Mouse (Mus musculus): ENCODE data around the gene Fbrs. TPM values are rescaled to one million over a fixed set of nuclear protein-coding genes. Genes with fewer than 3 reads are reported as not detected.
"Not testable (repeated sequence)": the region's sequence is repeated elsewhere in the genome, so short reads cannot be mapped to it uniquely, and the experiment has no call there.

The Fbrs gene
- polyA plus RNA-seq, 1 experiment from 2014 or later: 5.6 TPM

DNA sequence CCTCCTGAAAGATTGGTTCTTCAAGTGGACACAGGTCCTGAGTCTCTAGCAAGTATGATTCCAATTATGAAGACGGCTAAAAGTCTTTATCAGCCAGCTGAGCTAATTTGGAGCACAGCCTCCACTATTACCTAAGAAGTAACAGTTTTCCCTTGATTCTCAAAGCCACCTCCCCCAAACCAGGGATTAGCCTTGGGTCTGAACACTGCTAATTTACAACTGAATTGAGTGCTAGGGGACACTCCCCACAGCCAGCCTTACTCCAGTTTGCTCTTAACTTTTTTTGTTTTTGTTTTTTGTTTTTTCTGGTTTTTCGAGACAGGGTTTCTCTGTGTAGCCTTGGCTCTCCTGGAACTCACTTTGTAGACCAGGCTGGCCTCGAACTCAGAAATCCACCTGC is 13.8 kb upstream of the Fbrs start:
- Histone ChIP-seq H3K27me3 (no peaks in the 10 kb centered on the region), H3K4me1 (replicated peaks) (peaks cover 28% of the 10 kb centered on the region), H3K9ac (no peak overlapping the region), H3K9me3 (replicated peaks) (no peaks in the 10 kb centered on the region), H3K4me3 (replicated peaks) (no peak overlapping the region), H3K36me3 (replicated peaks) (peaks cover 65% of the 10 kb centered on the region), H3K4me2 (no peak overlapping the region), H3K27ac (replicated peaks) (peak overlapping the region; percentile 29; the same call in 1 of the 2 replicates)
- 71% methylated on average over 3 of the region's 3 CpGs for WGBS (ENCODE audit: insufficient replicate concordance)
- ATAC-seq (ENCODE audit: insufficient read depth): no peak

DNA sequence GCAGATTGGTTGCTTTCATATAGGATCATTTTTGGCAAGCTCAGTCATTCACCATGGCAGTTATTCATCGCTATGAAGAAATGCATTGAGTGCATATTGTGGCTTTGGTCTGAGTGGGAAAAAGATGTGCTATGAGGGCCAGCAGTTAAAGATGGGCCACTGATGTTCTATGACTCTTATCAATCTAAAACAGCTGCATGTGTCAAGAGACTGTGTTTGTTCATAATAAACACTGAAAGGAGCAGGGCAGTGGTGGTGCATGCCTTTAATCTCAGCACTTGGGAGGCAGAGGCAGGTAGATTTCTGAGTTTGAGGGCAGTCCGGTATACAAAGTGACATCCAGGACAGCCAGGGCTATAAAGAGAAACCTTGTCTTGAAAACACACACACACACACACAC is 13.3 kb upstream of the Fbrs start:
- Histone ChIP-seq H3K36me3 (replicated peaks) (peaks cover 60% of the 10 kb centered on the region), H3K27ac (replicated peaks) (peak overlapping the region; percentile 38), H3K4me1 (replicated peaks) (peaks cover 30% of the 10 kb centered on the region)
- not testable (repeated sequence) for H3K4me2 ChIP-seq; H3K4me3 ChIP-seq (replicated peaks); H3K27me3 ChIP-seq; H3K9me3 ChIP-seq (replicated peaks); H3K9ac ChIP-seq
- 82% methylated on average over 2 of the region's 2 CpGs for WGBS (ENCODE audit: insufficient replicate concordance)
- ATAC-seq (ENCODE audit: insufficient read depth): peak; percentile 59; the same call in 1 of the 2 replicates

DNA sequence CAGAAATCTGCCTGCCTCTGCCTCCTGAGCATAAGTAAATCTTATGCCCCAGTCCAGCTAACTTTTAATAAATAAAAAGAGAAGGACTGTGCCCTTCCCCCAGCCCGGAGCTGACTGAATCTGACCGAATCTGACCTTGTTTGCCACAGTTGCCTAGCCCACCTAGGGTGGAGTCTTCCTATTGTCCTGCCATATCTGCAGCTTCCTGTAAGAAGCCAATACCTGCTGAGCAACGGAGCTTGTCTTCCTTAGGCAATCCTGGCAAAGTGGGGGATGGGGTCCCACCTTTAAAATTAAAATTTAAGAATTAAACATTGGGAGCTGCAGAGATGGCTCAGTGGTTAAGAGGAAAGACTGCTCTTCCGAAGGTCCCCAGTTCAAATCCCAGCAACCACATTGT is 12.4 kb upstream of the Fbrs start:
- Histone ChIP-seq H3K27me3 (no peaks in the 10 kb centered on the region), H3K4me2 (no peak overlapping the region), H3K27ac (replicated peaks) (no peak overlapping the region), H3K9me3 (replicated peaks) (no peaks in the 10 kb centered on the region), H3K4me3 (replicated peaks) (no peak overlapping the region), H3K4me1 (replicated peaks) (peaks cover 26% of the 10 kb centered on the region), H3K9ac (no peak overlapping the region), H3K36me3 (replicated peaks) (peaks cover 51% of the 10 kb centered on the region)
- ATAC-seq (ENCODE audit: insufficient read depth): no peak
- WGBS (ENCODE audit: insufficient replicate concordance): 91% methylated on average over 4 of the region's 4 CpGs

DNA sequence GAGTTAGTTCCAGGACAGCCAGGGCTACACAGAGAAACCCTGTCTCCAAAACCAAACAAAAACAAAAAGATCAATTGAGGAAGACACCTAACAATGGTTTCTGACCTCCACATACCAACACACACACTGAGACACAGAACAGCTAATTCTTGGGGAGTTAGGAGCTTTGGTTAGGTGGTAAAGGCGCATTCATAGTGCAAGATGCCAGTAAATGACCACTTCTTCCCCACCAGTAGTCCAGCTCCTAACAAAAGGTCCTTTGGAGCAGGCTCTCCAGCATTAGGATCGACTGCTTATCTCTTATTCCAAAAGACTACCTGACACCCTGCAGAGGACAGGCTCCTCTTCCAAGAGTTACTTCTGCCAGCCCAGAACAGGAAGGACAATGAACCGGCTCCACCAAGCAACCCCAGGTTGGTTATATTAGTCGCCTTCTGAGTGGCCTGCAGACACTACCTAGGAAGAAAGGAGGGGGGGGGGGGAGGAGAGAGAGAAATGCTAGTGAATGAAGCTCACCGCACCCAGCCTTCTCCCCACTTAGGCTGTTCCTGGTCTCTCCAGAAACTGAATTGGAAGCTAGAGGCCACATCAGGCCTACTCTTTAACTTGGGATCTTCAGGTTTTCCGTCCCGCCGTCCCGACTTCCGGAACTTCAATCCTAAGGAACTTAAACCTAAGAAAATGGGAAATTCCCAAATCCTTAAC is 8.8 kb upstream of the Fbrs start:
- Histone ChIP-seq H3K4me1 (replicated peaks) (peaks cover 42% of the 10 kb centered on the region), H3K9me3 (replicated peaks) (no peaks in the 10 kb centered on the region), H3K4me3 (replicated peaks) (peak overlapping the region; percentile 83), H3K27me3 (no peaks in the 10 kb centered on the region), H3K27ac (replicated peaks) (peak overlapping the region; percentile 96), H3K36me3 (replicated peaks) (peaks cover 57% of the 10 kb centered on the region), H3K4me2 (peak overlapping the region; percentile 94), H3K9ac (peak overlapping the region; percentile 94)
- ATAC-seq (ENCODE audit: insufficient read depth): peak; percentile 20; the same call in 1 of the 2 replicates
- WGBS (ENCODE audit: insufficient replicate concordance): 7% methylated on average over 10 of the region's 10 CpGs

DNA sequence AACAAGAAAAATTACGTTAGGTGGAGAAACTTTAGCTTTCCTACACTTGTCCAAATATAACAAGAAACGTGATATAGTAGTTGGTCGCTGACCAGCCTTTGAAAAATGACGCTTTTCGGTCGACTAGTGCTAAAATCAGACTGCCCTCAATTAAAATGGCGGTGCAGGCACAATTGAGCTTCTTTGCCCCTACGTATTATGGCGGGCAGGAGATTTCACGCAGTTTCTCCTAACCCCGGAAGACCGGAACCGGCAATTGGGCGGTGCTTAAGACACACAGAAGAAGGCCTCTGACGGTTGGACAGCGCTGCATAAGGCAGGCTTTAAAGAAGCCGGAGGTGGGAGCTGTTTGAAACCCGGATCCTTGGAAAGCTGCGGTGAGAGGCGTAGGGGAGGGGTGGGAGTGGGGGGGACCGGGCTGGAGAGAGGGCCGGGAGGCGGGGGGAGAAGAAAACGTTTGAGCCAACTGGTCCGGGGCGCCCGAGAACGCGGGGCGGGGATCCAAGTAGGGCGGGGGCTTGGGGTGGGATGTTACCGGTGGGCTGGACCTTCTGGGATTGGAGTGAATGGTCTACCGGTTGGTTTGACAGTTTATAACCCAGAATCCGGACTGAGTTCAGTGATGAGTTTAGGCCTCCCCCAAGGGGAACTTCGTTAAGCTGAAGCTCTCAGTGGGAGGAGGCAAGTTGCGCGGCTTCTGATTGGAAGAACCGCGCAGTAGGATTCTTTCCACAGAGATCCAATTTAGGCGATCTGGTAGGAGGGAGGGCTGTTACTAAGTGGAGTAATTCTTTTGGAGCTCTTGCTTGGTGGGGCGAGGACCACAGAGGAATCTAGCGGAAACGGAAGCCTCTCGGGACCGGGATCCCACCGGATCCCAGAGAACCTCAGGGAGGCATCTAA is 8.0 kb upstream of the Fbrs start:
- ATAC-seq (ENCODE audit: insufficient read depth): peak; percentile 92
- no peaks in the 10 kb centered on the region for H3K9me3 ChIP-seq (replicated peaks)
- H3K27me3 ChIP-seq: no peaks in the 10 kb centered on the region
- H3K36me3 ChIP-seq (replicated peaks): peaks cover 58% of the 10 kb centered on the region
- H3K9ac ChIP-seq: peak overlapping the region; percentile 94
- peaks cover 39% of the 10 kb centered on the region for H3K4me1 ChIP-seq (replicated peaks)
- peak overlapping the region; percentile 83 for H3K4me3 ChIP-seq (replicated peaks)
- WGBS (ENCODE audit: insufficient replicate concordance): under 1% methylated on average over 45 of the region's 46 CpGs
- peak overlapping the region; percentile 94 for H3K4me2 ChIP-seq
- peak overlapping the region; percentile 96 for H3K27ac ChIP-seq (replicated peaks)

DNA sequence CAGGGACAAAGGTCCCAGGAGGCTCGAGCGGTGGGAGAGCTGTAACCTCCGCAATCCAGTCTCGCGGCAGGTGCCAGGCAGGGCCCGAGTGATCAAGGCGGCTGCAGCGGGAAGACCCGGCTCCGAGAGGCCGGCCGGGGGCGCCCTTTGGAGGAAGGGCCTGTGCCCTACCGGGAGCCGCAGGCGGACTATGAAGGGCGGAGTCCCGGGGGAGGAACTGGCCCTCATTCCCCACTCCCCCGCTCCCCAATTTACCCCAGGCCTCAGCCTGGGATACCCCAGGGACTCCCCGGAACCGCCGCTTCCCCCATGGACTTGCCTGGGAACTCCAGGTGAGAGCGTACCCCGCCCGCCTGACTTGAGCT is 7.4 kb upstream of the Fbrs start:
- Histone ChIP-seq H3K27me3 (no peaks in the 10 kb centered on the region), H3K9me3 (replicated peaks) (no peaks in the 10 kb centered on the region), H3K4me3 (replicated peaks) (peak overlapping the region; percentile 83), H3K9ac (peak overlapping the region; percentile 94), H3K36me3 (replicated peaks) (peaks cover 59% of the 10 kb centered on the region), H3K4me2 (peak overlapping the region; percentile 94), H3K4me1 (replicated peaks) (peaks cover 45% of the 10 kb centered on the region), H3K27ac (replicated peaks) (peak overlapping the region; percentile 96)
- peak; percentile 32 for ATAC-seq (ENCODE audit: insufficient read depth)
- 0% methylated on average over 25 of the region's 25 CpGs for WGBS (ENCODE audit: insufficient replicate concordance)

DNA sequence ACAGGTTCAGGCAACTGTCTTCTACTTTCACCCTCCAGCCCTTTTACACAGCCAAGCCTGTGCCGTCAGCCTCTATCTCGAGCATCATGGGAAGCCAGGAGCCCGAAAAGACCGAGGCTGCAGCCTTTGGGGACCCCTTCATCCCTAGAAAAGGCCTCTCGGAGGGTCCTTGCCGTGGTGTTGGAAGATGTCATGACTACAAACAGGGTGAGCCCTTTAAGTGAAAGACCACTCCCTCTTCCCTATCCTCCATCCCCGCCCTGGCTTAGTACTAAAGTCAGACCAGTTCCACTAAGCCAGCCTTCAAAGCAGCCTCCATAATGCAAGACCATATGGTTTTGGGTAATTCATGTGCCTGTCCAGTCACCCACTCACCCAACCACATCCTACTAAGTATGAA is 6.9 kb upstream of the Fbrs start:
- whole genome bisulfite sequencing (ENCODE audit: insufficient replicate concordance): 7% methylated on average over 7 of the region's 7 CpGs
- H3K27me3 ChIP-seq: no peaks in the 10 kb centered on the region
- H3K4me2 ChIP-seq: peak overlapping the region; percentile 94
- peak overlapping the region; percentile 94 for H3K9ac ChIP-seq
- no peak for ATAC-seq (ENCODE audit: insufficient read depth)
- H3K36me3 ChIP-seq (replicated peaks): peaks cover 60% of the 10 kb centered on the region
- H3K4me3 ChIP-seq (replicated peaks): peak overlapping the region; percentile 83
- peaks cover 49% of the 10 kb centered on the region for H3K4me1 ChIP-seq (replicated peaks)
- H3K9me3 ChIP-seq (replicated peaks): no peaks in the 10 kb centered on the region
- H3K27ac ChIP-seq (replicated peaks): peak overlapping the region; percentile 96

DNA sequence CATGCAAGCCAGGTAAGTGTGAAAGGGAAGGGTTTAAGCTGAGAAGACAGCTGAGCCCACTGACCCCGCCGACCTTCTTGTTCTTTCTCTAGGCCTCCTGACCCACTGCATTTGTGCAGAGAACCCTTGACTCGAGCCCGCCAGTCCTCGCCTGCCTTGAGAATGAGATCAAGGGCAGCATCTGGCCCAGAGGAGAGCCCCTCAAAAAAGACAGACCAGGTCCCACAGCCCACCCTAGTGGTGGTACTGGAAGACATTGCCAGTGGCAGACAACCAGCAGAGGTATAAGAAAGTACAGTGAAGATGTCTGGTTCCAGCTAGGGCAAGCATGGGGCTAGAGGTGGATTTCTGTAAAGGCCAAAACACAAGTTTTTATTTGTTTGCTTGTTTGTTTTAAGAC is 5.3 kb upstream of the Fbrs start:
- Histone ChIP-seq H3K4me1 (replicated peaks) (peaks cover 56% of the 10 kb centered on the region), H3K9ac (no peak overlapping the region), H3K4me3 (replicated peaks) (no peak overlapping the region), H3K4me2 (no peak overlapping the region), H3K27me3 (no peaks in the 10 kb centered on the region), H3K9me3 (replicated peaks) (no peaks in the 10 kb centered on the region), H3K27ac (replicated peaks) (no peak overlapping the region), H3K36me3 (replicated peaks) (peaks cover 44% of the 10 kb centered on the region)
- no peak for ATAC-seq (ENCODE audit: insufficient read depth)
- WGBS (ENCODE audit: insufficient replicate concordance): 82% methylated on average over 5 of the region's 5 CpGs

DNA sequence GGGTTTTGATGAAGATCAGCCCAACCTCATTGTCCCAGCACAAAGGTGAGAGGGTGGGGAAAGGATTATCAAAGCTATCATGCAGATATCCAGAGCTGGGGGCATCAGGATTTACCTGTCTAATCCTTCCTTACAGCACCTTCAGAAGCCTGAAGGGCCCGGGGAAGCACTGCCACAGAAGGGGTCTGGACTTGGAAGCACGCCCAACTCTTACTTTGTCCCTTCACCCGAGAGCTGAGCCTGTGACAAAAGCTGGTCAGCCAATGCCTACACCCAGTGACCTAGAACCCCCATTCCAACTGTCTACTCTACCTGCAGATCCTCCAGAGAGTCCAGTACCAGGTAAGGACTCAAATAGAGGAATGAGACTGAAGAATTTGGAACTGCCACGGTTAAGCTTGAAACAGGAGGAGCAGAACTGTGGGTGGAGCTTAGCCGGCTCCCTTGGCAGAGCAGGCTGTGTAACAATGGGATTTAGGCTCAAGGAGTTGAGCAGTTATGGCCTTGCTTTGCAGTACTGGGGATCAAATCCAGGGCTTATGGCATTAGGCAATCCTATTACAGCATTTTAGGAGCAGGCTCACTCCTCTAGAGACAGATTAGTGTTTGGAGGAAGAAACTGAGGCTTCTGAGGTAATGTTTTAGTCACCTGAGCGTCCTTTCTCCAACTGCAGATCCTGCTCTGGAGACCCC is 4.5 kb upstream of the Fbrs start:
- no peak overlapping the region for H3K4me3 ChIP-seq (replicated peaks)
- no peak overlapping the region for H3K27ac ChIP-seq (replicated peaks)
- H3K4me1 ChIP-seq (replicated peaks): peaks cover 54% of the 10 kb centered on the region
- no peaks in the 10 kb centered on the region for H3K9me3 ChIP-seq (replicated peaks)
- no peak for ATAC-seq (ENCODE audit: insufficient read depth)
- 80% methylated on average over 6 of the region's 6 CpGs for WGBS (ENCODE audit: insufficient replicate concordance)
- H3K27me3 ChIP-seq: no peaks in the 10 kb centered on the region
- H3K9ac ChIP-seq: no peak overlapping the region
- no peak overlapping the region for H3K4me2 ChIP-seq
- H3K36me3 ChIP-seq (replicated peaks): peaks cover 44% of the 10 kb centered on the region

DNA sequence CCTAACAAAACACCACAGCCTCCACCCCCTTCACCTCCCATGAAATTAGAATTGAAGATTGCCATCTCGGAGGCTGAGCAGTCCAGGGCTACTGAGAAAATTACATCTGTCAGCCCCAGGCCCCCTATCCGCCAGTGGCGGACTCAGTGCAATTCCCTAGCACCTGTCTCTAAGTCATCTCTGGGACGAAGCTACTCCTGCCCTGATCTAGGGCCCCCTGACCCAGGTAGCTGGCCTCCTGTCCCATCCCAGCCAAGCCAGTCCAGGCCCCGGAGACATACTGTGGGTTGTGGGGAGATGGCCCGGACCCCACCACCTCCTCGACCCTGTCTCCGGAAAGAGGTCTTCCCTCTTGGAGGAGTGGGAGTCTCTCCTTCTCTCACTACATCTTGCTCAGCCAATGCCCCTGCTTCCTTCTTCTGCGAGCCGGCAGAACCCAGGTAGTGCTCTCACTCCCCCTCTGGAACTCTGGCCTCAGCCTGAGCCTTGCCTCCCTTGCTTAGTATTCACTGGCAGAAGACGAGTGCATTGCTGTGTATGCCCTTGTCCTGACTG is 3.7 kb upstream of the Fbrs start:
- no peaks in the 10 kb centered on the region for H3K9me3 ChIP-seq (replicated peaks)
- H3K27me3 ChIP-seq: no peaks in the 10 kb centered on the region
- H3K36me3 ChIP-seq (replicated peaks): peaks cover 44% of the 10 kb centered on the region
- H3K4me1 ChIP-seq (replicated peaks): peaks cover 54% of the 10 kb centered on the region
- no peak for ATAC-seq (ENCODE audit: insufficient read depth)
- no peak overlapping the region for H3K9ac ChIP-seq
- no peak overlapping the region for H3K4me2 ChIP-seq
- H3K4me3 ChIP-seq (replicated peaks): no peak overlapping the region
- 90% methylated on average over 11 of the region's 11 CpGs for WGBS (ENCODE audit: insufficient replicate concordance)
- H3K27ac ChIP-seq (replicated peaks): no peak overlapping the region

Measured in liver, embryonic 15.5 days (tissue).